Mouse (Mus musculus) neural tube, embryonic 11.5 days (tissue): ENCODE results near the gene Trappc10. TPM values are rescaled to one million over a fixed set of nuclear protein-coding genes. Genes with fewer than 3 reads are reported as not detected.
A peak's percentile ranks its signal among the peaks of the same experiment; 100 is the strongest.

ENCODE experiments used
- ATAC-seq: fragments of 200-750 bp; cut with Nextera tagmentation; 2 replicates; pipeline ENCODE4 v1.8.0; 2017; ENCODE audit warnings: moderate number of reproducible peaks, mild to moderate bottlenecking, moderate TSS enrichment, moderate library complexity; ENCODE audit not compliant: insufficient read depth, low FRiP score, low TSS enrichment
- DNase-seq: peaks from one replicate; pipeline ENCODE4 v3.0.0-alpha.2; 2015; ENCODE audit warnings: low spot score
- H3K27ac ChIP-seq: fragments of 300-500 bp; sonication (generic); 2 replicates; pipeline ENCODE4 v1.5.1; 2014; ENCODE audit warnings: low read depth, mild to moderate bottlenecking, low read length
- H3K27me3 ChIP-seq: fragments of 300-500 bp; sonication (generic); 2 replicates; pipeline ENCODE4 v1.6.1; 2014; ENCODE audit warnings: mild to moderate bottlenecking, low read length, mixed read lengths; ENCODE audit not compliant: control insufficient read depth, insufficient read depth
- H3K36me3 ChIP-seq: fragments of 300-500 bp; sonication (generic); 2 replicates; pipeline ENCODE4 v1.6.1; 2014; ENCODE audit warnings: mild to moderate bottlenecking, low read length, moderate library complexity, mixed read lengths; ENCODE audit not compliant: control insufficient read depth, insufficient read depth
- H3K4me1 ChIP-seq: fragments of 300-500 bp; sonication (generic); 2 replicates; pipeline ENCODE4 v1.6.1; 2014; ENCODE audit warnings: low read length, mixed read lengths; ENCODE audit not compliant: control insufficient read depth, insufficient read depth
- H3K4me2 ChIP-seq: fragments of 300-500 bp; sonication (generic); 2 replicates; pipeline ENCODE4 v1.6.1; 2014; ENCODE audit warnings: low read depth, mild to moderate bottlenecking, moderate library complexity
- H3K4me3 ChIP-seq: fragments of 300-500 bp; sonication (generic); 2 replicates; pipeline ENCODE4 v1.5.1; 2014; ENCODE audit warnings: low read depth, low read length
- H3K9ac ChIP-seq: fragments of 300-500 bp; sonication (generic); 2 replicates; pipeline ENCODE4 v1.6.1; 2014; ENCODE audit warnings: mild to moderate bottlenecking, low read length
- H3K9me3 ChIP-seq: fragments of 300-500 bp; sonication (generic); 2 replicates; pipeline ENCODE4 v1.6.1; 2016; ENCODE audit warnings: low read length; ENCODE audit not compliant: control insufficient read depth
- WGBS: fragments of 180-500 bp; shearing (Covaris S2); extraction: QIAGEN DNeasy Blood & Tissue Kit; methylation state at CpG from one replicate; pipeline ENCODE4 v1.1.7; 2014; 5-methylcytosine and 5-hydroxymethylcytosine counted together
- polyA plus RNA-seq: library from polyadenylated mRNA; unstranded; fragments of >200 nt; fragmentation: Nextera tagmentation; extraction: Ambion mirVana; gene quantifications from 2 replicates; pipeline ENCODE4 v1.2.1, GENCODE M21; 2014

Trappc10 gene
- polyA plus RNA-seq, 1 experiment from 2014 or later, result 16.1 TPM

- no peaks in the 10 kb centered on the region for H3K36me3 ChIP-seq
- H3K4me3 ChIP-seq, result peak overlapping the region; percentile 77
- peaks cover 9% of the 10 kb centered on the region for H3K4me1 ChIP-seq
- H3K27ac ChIP-seq, result no peak overlapping the region
- WGBS, result 25% methylated on average over 7 of the region's 7 CpGs
- DNase-seq, result no peak
- H3K4me2 ChIP-seq, result peak overlapping the region; percentile 91
- peak overlapping the region; percentile 85 for H3K9ac ChIP-seq
- no peaks in the 10 kb centered on the region for H3K27me3 ChIP-seq
- peak; percentile 8; the same call in 1 of the 2 replicates for ATAC-seq
- no peaks in the 10 kb centered on the region for H3K9me3 ChIP-seq
Measured at GRCm38 (mm10) chr10:78245225-78245547, 745 bp upstream of the Trappc10 start.

GRCm38 (mm10) chr10:78244058-78244437 lies 393 bp downstream of the Trappc10 start:
- Histone ChIP-seq H3K9ac (peak overlapping the region; percentile 85), H3K4me1 (peaks cover 9% of the 10 kb centered on the region), H3K4me3 (peak overlapping the region; percentile 77), H3K4me2 (peak overlapping the region; percentile 91), H3K27ac (no peak overlapping the region), H3K9me3 (no peaks in the 10 kb centered on the region), H3K27me3 (no peaks in the 10 kb centered on the region), H3K36me3 (no peaks in the 10 kb centered on the region)
- WGBS, result 0% methylated on average over 13 of the region's 33 CpGs
- DNase-seq (peak; percentile 22), ATAC-seq (peak; percentile 46)

GRCm38 (mm10) chr10:78238926-78239325 lies 5.5 kb downstream of the Trappc10 start:
- no peak overlapping the region for H3K27ac ChIP-seq
- H3K4me2 ChIP-seq, result no peak overlapping the region
- DNase-seq (no peak), ATAC-seq (no peak)
- no peak overlapping the region for H3K4me3 ChIP-seq
- WGBS, result 87% methylated on average over 6 of the region's 6 CpGs
- no peaks in the 10 kb centered on the region for H3K9me3 ChIP-seq
- H3K9ac ChIP-seq, result no peak overlapping the region
- no peaks in the 10 kb centered on the region for H3K36me3 ChIP-seq
- no peaks in the 10 kb centered on the region for H3K27me3 ChIP-seq
- peaks cover 5% of the 10 kb centered on the region for H3K4me1 ChIP-seq

GRCm38 (mm10) chr10:78238297-78238696 lies 6.1 kb downstream of the Trappc10 start:
- H3K27ac ChIP-seq, result no peak overlapping the region
- DNase-seq, result no peak
- H3K27me3 ChIP-seq, result no peaks in the 10 kb centered on the region
- H3K4me3 ChIP-seq, result no peak overlapping the region
- H3K9me3 ChIP-seq, result no peaks in the 10 kb centered on the region
- 97% methylated on average over 5 of the region's 5 CpGs for WGBS
- H3K9ac ChIP-seq, result no peak overlapping the region
- H3K4me2 ChIP-seq, result no peak overlapping the region
- no peaks in the 10 kb centered on the region for H3K36me3 ChIP-seq
- ATAC-seq, result no peak
- H3K4me1 ChIP-seq, result no peaks in the 10 kb centered on the region; the same call in 1 of the 2 replicates

- no peaks in the 10 kb centered on the region for H3K9me3 ChIP-seq
- no peaks in the 10 kb centered on the region for H3K27me3 ChIP-seq
- no peak overlapping the region for H3K27ac ChIP-seq
- DNase-seq (no peak), ATAC-seq (no peak)
- H3K4me3 ChIP-seq, result no peak overlapping the region
- WGBS, result 89% methylated on average over 6 of the region's 6 CpGs
- H3K4me1 ChIP-seq, result no peaks in the 10 kb centered on the region
- no peak overlapping the region for H3K4me2 ChIP-seq
- no peak overlapping the region for H3K9ac ChIP-seq
- H3K36me3 ChIP-seq, result no peaks in the 10 kb centered on the region
Measured at GRCm38 (mm10) chr10:78237809-78238208, 6.6 kb downstream of the Trappc10 start.

- no peak for ATAC-seq
- Histone ChIP-seq H3K4me1 (no peaks in the 10 kb centered on the region), H3K36me3 (no peaks in the 10 kb centered on the region), H3K27me3 (no peaks in the 10 kb centered on the region), H3K4me3 (no peak overlapping the region), H3K9me3 (no peaks in the 10 kb centered on the region), H3K9ac (no peak overlapping the region), H3K27ac (no peak overlapping the region), H3K4me2 (no peak overlapping the region)
- no peak for DNase-seq
- 75% methylated on average over 8 of the region's 8 CpGs for WGBS
Measured at GRCm38 (mm10) chr10:78236885-78237629, 7.4 kb downstream of the Trappc10 start.

- no peak for ATAC-seq
Measured at GRCm38 (mm10) chr10:78233756-78234155, 10.7 kb downstream of the Trappc10 start.

GRCm38 (mm10) chr10:78233161-78233560 lies 11.3 kb downstream of the Trappc10 start:
- no peaks in the 10 kb centered on the region for H3K9me3 ChIP-seq
- H3K4me2 ChIP-seq, result no peak overlapping the region
- ATAC-seq (no peak), DNase-seq (no peak)
- WGBS, result 96% methylated on average over 5 of the region's 5 CpGs
- no peaks in the 10 kb centered on the region for H3K36me3 ChIP-seq
- no peak overlapping the region for H3K4me3 ChIP-seq
- H3K4me1 ChIP-seq, result no peaks in the 10 kb centered on the region
- H3K27ac ChIP-seq, result no peak overlapping the region
- H3K27me3 ChIP-seq, result no peaks in the 10 kb centered on the region
- no peak overlapping the region for H3K9ac ChIP-seq

More at GRCm38 (mm10) chr10:78233756-78234155, 10.7 kb downstream of the Trappc10 start:
- Histone ChIP-seq H3K36me3 (no peaks in the 10 kb centered on the region), H3K4me1 (no peaks in the 10 kb centered on the region), H3K27me3 (no peaks in the 10 kb centered on the region), H3K27ac (no peak overlapping the region), H3K9ac (no peak overlapping the region), H3K4me2 (no peak overlapping the region), H3K4me3 (no peak overlapping the region), H3K9me3 (no peaks in the 10 kb centered on the region)
- DNase-seq, result no peak
- WGBS, result 94% methylated on average over 6 of the region's 6 CpGs

- Histone ChIP-seq H3K9ac (no peak overlapping the region), H3K4me2 (no peak overlapping the region), H3K4me3 (no peak overlapping the region), H3K9me3 (no peaks in the 10 kb centered on the region), H3K36me3 (no peaks in the 10 kb centered on the region), H3K27ac (no peak overlapping the region), H3K4me1 (no peaks in the 10 kb centered on the region), H3K27me3 (no peaks in the 10 kb centered on the region)
- ATAC-seq (no peak), DNase-seq (no peak)
- 89% methylated on average over 4 of the region's 4 CpGs for WGBS
Measured at GRCm38 (mm10) chr10:78232301-78232980, 12.0 kb downstream of the Trappc10 start.
